Mouse (Mus musculus): ENCODE measurements around the gene Mapkbp1.

Mapkbp1 gene

GRCm38 (mm10) chr2:120054771-120055552, 82.5 kb downstream of the Mapkbp1 start:
- no peak for DNase-seq

GRCm38 (mm10) chr2:120055923-120056322, 83.4 kb downstream of the Mapkbp1 start:
- DNase-seq, result no peak

- peak in 1 of 2 experiments; percentile 15 for DNase-seq
Observed at GRCm38 (mm10) chr2:120058818-120059217, 86.3 kb downstream of the Mapkbp1 start.

GRCm38 (mm10) chr2:120059466-120059865, 87.0 kb downstream of the Mapkbp1 start:
- peak in 1 of 2 experiments; percentile 49 for DNase-seq

- peak; percentile 75 to 84 for DNase-seq
Observed at GRCm38 (mm10) chr2:120060190-120060589, 87.7 kb downstream of the Mapkbp1 start.

GRCm38 (mm10) chr2:120060651-120061050, 88.2 kb downstream of the Mapkbp1 start:
- DNase-seq, result no peak

GRCm38 (mm10) chr2:120062248-120062647, 89.7 kb downstream of the Mapkbp1 start:
- DNase-seq, result no peak

GRCm38 (mm10) chr2:120064639-120065038, 92.1 kb downstream of the Mapkbp1 start:
- DNase-seq, result no peak

GRCm38 (mm10) chr2:120065243-120065642, 92.7 kb downstream of the Mapkbp1 start:
- DNase-seq, result no peak

- DNase-seq, result peak; percentile 38 to 61
Observed at GRCm38 (mm10) chr2:120066224-120066623, 93.7 kb downstream of the Mapkbp1 start.

- peak in 1 of 2 experiments; percentile 62 for DNase-seq
Observed at GRCm38 (mm10) chr2:120068555-120069465, 96.3 kb downstream of the Mapkbp1 start.

GRCm38 (mm10) chr2:120069466-120069990, 97.0 kb downstream of the Mapkbp1 start:
- DNase-seq, result no peak

GRCm38 (mm10) chr2:120074096-120074495, 101.6 kb downstream of the Mapkbp1 start:
- no peak for DNase-seq

GRCm38 (mm10) chr2:120076076-120076705, 103.7 kb downstream of the Mapkbp1 start:
- peak; percentile 66 to 67 for DNase-seq

Measured in lung, postnatal 4 days (tissue).